Mouse (Mus musculus): Measurements from ENCODE around the gene Olfr273.

GRCm38 (mm10) chr4:52864156-52864555 lies 5.1 kb upstream of the Olfr273 start:
- TF ChIP-seq CTCF (IDR thresholded peaks at IDR 0.05; ENCODE audit: low read depth, low read length), result no peak
- TF ChIP-seq POLR2A (IDR thresholded peaks at IDR 0.05; ENCODE audit: extremely low read depth, insufficient read depth, low read length), result no peak
